Mouse (Mus musculus): ENCODE data around the gene Rab34. TPM values are rescaled to one million over a fixed set of nuclear protein-coding genes. Genes with fewer than 3 reads are reported as not detected.
A peak's percentile ranks its signal among the peaks of the same experiment; 100 is the strongest.
"Not testable (repeated sequence)": the region's sequence is repeated elsewhere in the genome, so short reads cannot be mapped to it uniquely, and the experiment has no call there.

The Rab34 gene
- total RNA-seq, 4 experiments from 2014 or later = 28.2 to 39.4 (median 36.4) TPM

DNA sequence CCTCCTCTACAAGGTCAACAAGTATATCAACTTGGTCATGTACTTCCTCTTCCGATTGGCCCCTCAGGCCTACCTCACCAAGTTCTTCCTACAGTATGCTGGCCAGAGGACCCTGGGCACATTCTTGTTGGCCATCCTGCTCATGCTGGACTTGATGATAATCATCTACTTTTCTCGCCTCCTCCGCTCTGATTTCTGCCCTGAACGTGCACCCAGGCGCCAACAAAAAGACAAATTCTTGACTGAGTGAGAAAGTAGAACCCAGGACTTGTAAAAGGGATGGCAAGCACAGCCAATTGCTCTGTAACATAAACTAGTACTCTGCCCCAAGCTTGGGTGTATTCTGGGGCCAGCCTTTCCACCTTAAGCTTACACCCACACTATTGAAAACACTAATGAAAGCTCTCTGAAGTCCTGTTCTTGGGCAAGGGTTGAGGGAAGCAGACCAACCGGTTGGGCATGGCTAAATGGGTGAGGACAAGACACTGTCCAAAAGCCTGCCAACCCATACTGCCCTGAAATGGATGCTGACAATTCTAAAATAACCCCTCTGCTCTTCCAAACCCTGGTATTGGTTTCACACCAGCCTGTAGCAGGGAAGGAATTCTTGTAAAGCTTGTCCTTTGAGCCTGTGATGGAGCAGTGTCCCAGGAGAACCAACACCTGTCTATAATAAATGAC is 8.0 kb upstream of the Rab34 start:
- no peak for DNase-seq (ENCODE audit: low spot score in 2 of 2)

DNA sequence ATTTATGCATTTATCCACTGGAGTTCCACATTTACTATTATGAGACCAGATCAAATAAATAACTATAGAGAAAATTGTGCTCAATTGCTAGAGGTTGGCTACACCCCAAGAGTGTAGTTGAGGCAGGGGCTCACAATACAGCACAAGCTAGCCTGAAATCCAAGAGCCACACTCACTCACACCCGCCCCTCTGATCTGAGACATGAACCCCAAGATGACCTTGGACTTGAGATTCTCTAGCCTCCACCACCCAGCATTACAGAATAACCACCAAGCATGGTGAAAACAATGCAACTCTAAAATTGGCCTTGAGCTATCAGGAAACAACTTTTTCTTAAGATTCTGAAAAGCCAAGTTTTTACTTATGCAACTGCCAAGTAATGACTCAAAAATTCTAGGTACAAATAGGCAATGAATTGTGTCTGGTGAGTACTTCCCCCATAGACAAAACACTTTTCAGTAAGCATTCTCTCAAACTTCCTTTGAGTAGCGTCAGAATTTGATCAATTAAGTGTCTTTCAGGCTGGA is 6.3 kb upstream of the Rab34 start:
- DNase-seq (ENCODE audit: low spot score in 2 of 2) = no peak

DNA sequence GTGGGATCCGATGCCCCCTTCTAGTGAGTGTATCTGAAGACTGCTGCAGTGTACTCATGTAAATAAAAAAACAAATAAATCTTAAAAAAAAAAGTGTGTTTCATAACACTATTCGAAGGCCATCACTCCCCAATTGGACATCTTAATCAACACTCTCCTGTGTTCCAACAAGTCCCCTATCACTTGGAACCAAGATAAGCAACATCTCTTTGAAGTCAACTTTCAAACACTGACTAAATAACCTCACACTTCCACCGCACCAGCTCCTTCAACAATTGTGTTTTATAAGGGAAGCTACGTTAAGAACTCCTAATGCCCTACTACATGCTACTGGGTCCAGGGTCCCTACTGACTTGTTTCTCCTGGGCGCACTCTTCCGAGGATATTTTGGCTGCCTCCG is 5.8 kb upstream of the Rab34 start:
- DNase-seq (ENCODE audit: low spot score in 2 of 2) = no peak

DNA sequence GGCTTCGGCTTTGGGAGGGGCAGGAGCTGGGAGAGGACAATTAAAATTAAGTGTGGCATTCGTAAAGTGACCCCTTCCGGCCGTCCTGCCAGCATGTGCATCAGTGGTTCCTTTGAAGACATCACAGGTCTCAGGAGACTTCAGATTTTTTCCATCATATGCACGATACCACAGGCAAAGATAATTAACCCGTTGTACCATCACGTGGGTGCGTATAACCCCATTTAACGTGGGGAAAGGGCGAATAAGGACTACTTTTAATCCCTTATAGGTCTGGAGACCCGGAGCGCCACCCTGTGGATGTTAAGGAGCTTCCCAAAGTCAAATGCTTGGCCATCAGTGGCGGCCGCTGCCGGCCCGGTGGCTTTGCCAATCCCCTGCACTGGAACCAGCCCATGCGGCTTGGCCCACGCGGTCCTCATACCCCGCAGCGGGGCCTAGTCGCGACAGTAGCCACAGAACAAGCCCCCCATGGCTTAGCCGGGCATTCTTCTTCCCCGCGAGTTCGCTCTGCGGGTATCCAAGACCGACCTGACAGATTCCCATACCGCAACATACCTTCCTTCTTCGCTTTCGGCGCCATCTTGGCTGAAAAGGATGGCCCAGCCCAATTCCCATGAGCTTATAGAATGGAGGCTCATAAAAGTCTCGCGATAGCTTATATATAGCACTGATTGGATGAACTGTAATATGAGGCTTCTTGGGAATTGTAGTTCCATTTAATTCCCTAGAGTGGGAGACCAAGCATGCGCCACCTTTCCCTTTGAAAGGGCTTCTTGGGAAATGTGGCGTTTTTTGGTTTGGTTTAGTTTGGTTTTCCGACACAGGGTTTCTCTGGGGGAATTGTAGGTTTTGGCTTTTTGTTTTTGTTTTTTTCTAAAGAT is 5.0 kb upstream of the Rab34 start, which contains the start of gene Rpl23a:
TSS of gene Rpl23a (minus strand) at position 624 of the 884 bp plus-strand sequence.
- DNase-seq (ENCODE audit: low spot score in 2 of 2) = peak; percentile 87 to 90

DNA sequence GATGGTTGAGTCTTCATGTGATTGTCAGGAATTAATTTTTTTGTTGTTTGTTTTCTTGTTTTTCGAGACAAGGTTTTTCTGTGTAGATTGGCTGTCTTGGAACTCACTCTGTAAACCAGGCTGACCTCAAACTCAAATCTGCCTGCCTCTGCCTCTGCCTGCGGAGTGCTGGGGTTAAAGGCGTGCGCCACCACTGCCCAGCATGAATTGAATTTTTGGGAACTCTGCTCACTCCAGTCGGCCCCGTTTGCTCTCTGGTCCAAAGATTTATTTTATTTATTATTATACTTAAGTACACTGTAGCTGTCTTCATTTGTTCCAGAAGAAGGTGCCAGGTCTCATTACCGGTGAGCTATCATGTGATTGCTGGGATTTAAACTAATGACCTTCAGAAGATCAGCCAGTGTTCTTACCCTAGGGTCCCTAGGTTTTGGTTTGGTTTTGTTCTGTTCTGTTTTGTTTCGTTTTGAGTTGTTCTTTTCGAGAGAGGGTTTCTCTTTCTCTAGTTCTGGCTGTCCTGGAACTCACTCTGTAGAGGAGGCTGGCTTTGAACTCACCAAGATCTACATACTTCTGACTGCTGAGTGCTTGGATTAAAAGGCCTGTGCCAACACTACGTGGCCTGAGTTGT is 4.2 kb upstream of the Rab34 start:
- no peak for DNase-seq (ENCODE audit: low spot score in 2 of 2)

DNA sequence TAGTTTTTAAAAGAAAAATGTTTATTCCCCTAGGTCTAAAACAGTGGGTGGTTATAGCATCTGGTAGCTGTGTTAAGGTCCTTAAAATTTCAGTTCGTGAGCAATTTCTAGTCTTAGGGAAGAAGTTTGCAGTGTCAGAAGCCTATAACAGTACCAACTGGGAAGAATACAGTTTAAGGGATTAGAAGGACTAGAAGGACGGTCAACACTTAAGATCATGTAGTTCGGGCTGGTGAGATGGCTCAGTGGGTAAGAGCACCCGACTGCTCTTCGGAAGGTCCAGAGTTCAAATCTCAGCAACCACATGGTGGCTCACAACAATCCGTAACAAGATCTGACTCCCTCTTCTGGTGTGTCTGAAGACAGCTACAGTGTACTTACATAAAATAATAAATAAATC is 3.5 kb upstream of the Rab34 start:
- DNase-seq (ENCODE audit: low spot score in 2 of 2) = not testable (repeated sequence)

DNA sequence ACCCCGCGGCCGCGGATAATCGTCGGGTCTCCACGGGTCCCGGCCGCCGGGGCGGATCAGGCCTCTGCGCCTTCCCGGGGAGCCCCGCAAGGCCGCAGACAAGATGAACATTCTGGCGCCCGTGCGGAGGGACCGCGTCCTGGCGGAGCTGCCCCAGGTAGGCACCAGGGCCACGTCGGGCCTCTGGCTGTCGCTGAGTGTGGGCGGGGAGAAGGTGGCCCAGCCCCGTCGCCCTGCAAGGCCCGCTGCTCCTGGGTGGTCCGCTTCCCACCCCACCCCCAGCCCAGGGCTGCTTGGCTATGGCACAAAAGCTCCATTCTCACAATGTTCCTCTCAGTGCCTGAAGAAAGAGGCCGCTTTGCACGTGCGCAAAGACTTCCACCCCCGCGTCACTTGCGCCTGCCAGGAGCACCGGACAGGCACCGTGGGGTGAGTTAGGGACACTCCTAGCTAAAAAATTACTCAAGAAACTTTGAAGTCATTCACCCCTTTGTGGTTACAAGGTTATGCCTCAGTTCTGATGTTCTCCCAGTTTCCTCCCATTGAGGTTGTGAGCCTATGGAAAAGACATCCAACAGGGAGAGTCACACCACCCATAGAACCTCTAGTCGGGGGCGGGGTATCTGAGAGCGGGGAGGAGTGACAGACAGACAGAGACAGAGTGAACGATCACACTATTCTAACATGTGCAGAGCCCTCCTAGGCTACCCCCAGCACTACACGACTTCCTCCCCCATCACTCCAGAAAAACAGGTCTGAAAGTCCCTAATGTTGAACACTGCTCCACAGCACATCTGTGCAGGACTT is 1.2 kb downstream of the Rab34 start:
- peak; percentile 58 to 72 for DNase-seq (ENCODE audit: low spot score in 2 of 2)

DNA sequence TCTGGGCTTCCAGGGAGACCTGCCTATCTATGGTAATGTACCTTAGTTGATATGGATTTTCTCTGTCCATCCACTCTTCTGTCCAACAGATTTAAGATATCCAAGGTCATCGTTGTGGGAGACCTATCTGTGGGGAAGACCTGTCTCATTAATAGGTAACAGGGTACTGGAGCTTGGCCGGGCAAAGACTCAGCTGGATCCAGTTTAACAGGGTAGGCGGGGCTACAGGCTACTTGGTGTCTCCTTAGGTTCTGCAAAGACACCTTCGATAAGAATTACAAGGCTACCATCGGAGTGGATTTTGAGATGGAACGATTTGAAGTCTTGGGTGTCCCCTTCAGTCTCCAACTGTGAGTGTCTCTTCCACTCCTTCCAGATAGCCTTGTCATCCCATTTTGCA is 1.8 kb downstream of the Rab34 start:
- DNase-seq (ENCODE audit: low spot score in 2 of 2) = no peak

DNA sequence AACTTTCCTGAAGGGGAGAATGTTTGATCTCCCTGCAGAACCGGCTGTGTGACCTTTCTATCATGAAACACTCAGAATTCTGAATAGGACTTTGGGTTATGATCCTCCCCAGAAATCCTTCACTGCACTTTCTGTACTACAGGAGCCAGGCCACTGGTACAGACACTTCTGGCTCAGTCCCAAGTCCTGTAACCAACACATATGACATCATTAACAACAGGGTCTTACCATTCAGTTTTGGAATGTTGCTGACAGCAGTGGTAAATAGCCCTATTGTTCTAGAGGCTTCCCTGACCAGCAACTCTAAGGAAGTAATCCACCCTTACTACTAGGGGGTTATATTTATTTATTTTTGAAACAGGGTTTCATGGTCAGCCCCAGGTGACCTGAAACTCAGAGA is 4.9 kb downstream of the Rab34 start, which contains the start of gene Proca1:
TSS of gene Proca1 (plus strand) at position 280 of the 400 bp plus-strand sequence.
- DNase-seq (ENCODE audit: low spot score in 2 of 2) = no peak

DNA sequence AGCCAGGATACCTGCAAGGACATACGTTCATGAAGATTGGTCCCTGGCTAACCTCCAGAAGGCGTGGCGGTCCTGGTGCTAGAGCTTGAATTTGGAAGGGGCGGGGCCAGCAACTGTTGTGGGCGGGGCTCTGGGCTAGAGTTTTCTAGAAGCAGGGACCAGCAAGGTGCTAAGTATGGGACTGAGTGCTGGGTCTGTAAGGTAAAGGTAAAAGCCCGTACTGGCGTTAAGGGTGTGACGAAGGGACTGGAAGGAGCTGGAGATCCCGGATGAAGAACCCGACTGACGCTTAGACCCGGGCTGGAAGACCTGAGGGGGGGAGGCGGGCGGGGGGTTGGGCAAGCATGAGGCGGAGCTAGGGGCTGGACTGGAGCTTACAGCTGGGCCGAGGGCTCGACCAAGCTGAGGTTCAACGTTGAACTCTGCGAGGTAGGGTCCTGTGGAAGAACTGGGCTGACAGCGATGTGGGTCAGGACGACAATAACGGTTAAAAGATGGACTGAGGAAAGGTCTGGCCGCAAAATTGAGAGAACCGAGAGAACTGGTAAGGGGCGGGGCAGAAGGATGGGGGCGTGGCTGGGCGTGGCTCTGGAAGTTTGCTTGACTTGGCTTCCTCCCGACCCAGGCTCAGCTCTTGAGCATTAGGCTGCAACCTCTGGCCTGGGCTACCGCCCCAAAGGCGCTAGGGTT is 6.3 kb downstream of the Rab34 start:
- DNase-seq (ENCODE audit: low spot score in 2 of 2) = no peak

DNA sequence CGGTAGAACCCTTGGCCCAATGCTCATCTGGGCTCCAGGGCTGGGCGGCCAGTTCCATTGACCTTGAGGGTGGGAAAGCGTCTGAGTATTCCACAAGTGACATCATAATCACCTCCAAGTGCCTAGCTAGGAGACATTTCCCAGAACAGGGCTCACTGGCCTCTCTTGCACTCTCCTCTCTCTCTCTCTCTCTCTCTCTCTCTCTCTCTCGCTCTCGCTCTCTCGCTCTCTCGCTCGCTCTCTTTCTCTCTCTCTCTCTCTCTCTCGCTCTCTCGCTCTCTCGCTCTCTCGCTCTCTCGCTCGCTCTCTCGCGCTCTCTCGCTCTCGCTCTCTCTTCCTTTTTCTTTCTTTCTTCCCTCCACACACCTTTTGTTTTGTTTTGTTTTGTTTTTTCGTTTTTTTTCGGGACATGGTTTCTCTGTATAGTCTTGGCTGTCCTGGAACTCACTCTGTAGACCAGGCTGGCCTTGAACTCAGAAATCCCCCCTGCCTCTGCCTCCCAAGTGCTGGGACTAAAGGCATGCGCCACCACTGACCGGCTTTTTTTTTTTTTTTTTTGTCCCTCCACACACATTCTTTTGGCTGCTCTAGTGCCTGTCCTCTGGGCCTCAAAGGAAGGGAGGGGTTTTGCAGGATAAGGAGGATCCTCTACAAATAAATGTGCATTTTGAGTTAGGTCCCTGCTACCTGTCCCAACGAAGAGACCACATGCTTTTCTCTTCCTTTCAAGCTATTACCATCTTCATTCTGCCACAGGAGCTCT is 7.1 kb downstream of the Rab34 start:
- no peak for DNase-seq (ENCODE audit: low spot score in 2 of 2)

DNA sequence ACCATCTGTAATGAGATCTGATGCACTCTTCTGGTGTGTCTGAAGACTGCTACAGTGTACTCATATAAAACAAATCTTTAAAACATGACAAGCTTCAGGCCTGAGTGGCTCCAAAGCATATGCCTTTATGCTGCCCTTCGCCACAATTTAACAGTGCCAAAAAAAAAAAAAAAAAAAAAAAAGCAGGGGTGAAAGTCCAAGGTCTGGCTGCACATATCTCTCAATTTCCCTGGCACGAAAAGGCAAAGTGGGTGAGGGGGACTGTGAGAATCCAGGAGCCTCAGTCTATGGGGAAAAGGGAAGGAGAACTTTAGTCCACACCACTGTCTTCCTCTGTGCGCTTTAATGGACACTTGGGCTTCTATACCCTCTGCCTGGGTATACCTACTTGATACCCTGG is 14.1 kb downstream of the Rab34 start:
- no peak for DNase-seq (ENCODE audit: low spot score in 2 of 2)

DNA sequence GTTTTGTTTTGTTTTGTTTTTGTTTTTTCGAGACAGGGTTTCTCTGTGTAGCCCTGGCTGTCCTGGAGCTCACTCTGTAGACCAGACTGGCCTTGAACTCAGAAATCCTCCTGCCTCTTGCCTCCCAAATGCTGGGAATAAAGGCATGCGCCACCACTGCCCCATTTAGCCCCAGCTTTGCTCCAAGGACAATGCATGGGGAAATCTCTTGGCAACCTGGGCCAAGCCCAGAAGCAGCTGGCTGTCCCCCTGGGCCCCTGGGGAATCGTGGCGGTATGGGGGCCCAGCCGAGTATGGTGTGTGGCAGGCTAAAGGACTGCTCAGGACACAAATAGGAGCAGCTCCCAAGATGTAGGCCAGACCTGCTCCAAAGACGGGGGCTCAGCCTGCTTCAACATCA is 16.1 kb downstream of the Rab34 start:
- DNase-seq (ENCODE audit: low spot score in 2 of 2) = no peak

DNA sequence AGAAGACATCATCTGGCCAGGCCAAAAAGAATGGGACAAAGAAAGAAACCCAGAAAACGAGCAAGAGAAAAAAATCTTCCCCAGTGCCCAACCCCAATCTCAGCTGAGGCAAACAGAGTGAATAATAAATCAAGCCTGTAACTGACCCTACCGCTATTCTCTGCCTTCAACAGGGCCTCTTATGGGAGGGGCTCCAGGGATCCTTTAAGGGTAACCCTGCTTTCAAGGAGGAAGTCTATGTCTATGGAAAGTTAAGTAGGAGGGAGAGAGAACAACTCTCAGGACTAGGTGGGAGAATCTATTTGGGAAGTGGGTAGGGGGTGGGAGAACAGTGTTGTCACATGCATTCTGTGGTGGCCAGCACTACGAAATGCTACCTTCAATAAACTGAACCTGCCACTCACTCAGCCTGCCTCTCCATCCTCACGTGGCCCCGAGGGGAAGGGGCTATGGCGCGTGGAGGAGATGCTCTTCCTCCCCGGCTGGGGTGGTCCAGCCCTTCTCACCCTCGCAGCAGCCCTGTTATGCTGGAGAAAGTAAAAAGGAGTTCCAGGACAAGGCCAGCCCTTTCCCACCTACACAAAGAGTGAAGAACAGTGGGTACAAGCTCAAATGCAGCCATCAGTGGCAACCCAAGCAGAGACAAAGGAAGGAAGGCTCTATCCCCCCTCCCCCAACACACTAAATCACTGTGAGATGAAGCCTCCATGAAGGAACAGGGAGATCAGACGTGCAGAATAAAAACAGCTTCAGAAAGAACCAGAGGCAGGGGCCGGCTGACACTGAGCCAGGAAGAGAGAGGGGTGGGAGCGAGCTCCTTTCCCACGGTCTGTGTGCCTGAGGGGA is 17.4 kb downstream of the Rab34 start:
- no peak for DNase-seq (ENCODE audit: low spot score in 2 of 2)

DNA sequence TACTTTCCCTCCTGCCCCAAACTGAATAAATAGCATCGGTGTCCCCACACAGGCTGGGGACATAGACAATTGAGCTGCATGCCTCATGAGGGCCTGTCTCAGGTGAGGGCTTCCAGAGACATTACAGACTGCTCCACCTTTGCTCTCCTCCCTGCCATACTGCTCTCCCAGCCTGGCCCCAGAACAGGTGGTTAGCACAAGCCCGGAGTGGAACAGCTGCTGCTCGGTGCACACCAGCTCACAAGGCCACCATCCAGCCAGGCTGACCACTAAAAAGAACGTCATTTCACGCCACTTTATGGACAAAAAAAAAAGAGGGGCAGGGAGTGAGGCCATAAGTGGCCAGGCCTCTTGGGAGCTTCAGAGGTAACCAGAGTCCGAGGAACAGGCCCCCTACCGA is 19.0 kb downstream of the Rab34 start:
- DNase-seq (ENCODE audit: low spot score in 2 of 2) = no peak

DNA sequence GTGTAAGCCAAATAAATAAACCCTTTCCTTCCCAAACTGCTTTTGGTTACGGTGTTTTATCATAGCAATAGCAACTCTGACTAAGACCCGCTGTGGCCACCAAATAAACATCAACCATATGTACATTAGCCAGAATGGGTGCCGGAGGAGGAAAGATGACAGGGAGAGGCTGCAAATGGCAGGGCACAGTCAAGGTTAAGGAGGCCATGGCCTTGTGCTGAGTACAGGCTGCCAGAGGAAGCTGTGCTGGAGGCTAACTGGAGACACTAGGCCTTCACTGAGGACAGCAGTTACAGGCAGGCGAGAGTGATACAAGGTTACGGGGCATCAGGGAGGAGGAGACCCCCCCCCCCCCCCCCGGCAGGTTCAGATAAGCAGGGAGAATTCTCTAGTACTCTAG is 21.7 kb downstream of the Rab34 start:
- DNase-seq (ENCODE audit: low spot score in 2 of 2) = no peak

DNA sequence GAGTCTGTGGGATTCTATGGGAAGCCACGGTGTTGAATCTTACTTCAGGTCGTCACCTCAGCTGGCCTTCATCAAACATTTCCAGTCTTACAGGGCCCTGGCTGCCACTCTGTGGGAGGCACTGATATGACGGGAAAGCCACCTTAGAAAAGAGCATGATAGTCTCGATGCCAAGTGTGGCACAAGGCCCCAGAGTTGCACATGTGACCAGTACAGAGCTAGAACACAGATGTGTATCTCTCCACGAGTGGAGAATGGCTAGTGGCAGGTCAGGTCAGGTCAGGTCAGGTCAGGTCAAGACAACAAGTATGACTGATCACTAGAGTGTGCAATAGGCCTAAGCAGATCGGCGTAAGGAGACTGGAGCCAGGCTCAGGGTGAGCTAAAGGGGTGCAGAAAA is 22.4 kb downstream of the Rab34 start:
- DNase-seq (ENCODE audit: low spot score in 2 of 2) = no peak

DNA sequence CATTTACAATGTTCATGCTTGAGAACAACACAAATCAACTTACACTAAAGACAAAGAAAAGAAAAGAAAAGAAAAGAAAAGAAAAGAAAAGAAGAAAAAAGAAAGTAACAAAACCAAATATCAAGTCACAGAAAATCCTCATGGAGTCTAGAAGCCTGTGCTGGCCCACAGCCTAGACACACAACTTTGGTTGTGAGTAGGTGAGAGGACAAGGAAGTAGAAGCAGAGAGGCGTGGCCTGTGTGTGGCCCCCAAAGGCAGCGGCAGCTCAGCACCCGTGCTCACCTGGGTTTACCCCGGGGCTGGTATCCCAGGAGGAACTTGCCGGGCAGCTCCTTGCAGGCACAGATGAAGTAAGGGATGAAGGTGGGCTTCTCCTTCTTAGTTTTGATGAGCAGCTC is 23.3 kb downstream of the Rab34 start:
- no peak for DNase-seq (ENCODE audit: low spot score in 2 of 2)
